In the genomic region with DNA sequence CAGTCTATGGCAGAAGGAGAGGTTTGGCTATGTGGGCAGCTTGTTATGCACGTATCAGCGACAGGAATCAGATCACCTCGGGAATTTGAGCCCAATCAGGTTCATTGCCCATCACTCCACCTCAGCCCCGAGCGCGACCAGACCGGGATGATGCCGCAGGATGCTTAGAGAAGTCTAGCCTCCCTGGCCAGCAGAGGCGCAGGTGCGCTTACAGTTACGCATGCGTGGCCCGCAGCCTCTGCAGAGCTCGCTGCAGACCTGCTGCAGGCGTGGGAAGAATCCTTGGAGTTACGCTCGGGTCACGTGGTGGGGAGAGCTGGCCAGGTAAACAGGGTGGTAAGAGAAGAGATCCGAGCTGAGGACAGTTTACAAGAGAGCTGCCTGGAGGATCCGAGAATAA, we compare ENCODE assay signal across 8 mouse cellular contexts. TPM values are rescaled to one million over a fixed set of nuclear protein-coding genes. Genes with fewer than 3 reads are reported as not detected.
A peak's percentile ranks its signal among the peaks of the same experiment; 100 is the strongest.
DNase-seq lines count a peak whose midpoint lies in the region.

No protein-coding gene starts in this region.

- DNase-seq in layer of hippocampus, adult 18-20 months (ENCODE audit: low spot score in 2 of 2): peak; percentile 63 to 67
- no peak for DNase-seq in layer of hippocampus, adult 9-10 months (ENCODE audit: low spot score)
- peak; percentile 84 for DNase-seq in cerebellum, postnatal 10 days
- peak; percentile 74 to 83 for DNase-seq in frontal cortex, postnatal 36 days (ENCODE audit: low spot score in 2 of 2)
- DNase-seq in kidney, postnatal 25 days: peak; percentile 59 to 76
- DNase-seq in lung, postnatal 14 days: peak; percentile 56
- peak; percentile 77 to 82 for DNase-seq in right cerebral cortex, postnatal 10 days (ENCODE audit: low spot score in 2 of 2)
- DNase-seq in gastrocnemius, adult 8-10 months (ENCODE audit: low spot score in 2 of 2): no peak

RNA-seq across cellular contexts. Expression of a gene that starts 5.1 kb away (rescaled TPM):
- 100 to 1,000 TPM; 613 to 617 TPM for total RNA-seq in layer of hippocampus, adult 18-20 months (2021)
- 1 to 10 TPM; 2.0 to 2.6 (median 2.1) TPM for total RNA-seq in gastrocnemius, adult 8-10 months (2022)

RNA-seq across cellular contexts. Expression of a gene that starts 23.8 kb away (rescaled TPM):
- 10 to 100 TPM; 18.0 to 21.1 TPM for total RNA-seq in layer of hippocampus, adult 18-20 months (2021)
- total RNA-seq in gastrocnemius, adult 8-10 months (2022): 1 to 10 TPM; 3.8 to 6.3 (median 5.4) TPM

Comparison
In these comparisons a context has a peak if more than half of its experiments do, and no peak if none do; other contexts are left out.
1. DNase-seq: peak in layer of hippocampus, adult 18-20 months (2 of 2), cerebellum, postnatal 10 days (2 of 2), frontal cortex, postnatal 36 days (2 of 2), kidney, postnatal 25 days (2 of 2), lung, postnatal 14 days (single experiment) and right cerebral cortex, postnatal 10 days (2 of 2); none in layer of hippocampus, adult 9-10 months (single experiment) and gastrocnemius, adult 8-10 months (0 of 2).
2. RNA of a gene that starts 5.1 kb away (total RNA-seq): 613 to 617 TPM in layer of hippocampus, adult 18-20 months; 2.0 to 2.6 TPM in gastrocnemius, adult 8-10 months; every median in the first group is over 100 times any median in the second.